Mouse (Mus musculus) ovary, postnatal 36 days (tissue): ENCODE data around the gene Ppp4c.

ENCODE experiments used
- DNase-seq: peaks from one replicate; pipeline ENCODE4 v3.0.0; 2022; ENCODE audit warnings: low spot score, mixed read lengths

Ppp4c gene

GRCm38 (mm10) chr7:126802134-126802889 is 10.0 kb upstream of the Ppp4c start:
- DNase-seq, result no peak

GRCm38 (mm10) chr7:126801057-126801422 is 8.7 kb upstream of the Ppp4c start:
- no peak for DNase-seq

- DNase-seq, result no peak
Observed at GRCm38 (mm10) chr7:126800269-126801056, 8.2 kb upstream of the Ppp4c start.

- DNase-seq, result no peak
Observed at GRCm38 (mm10) chr7:126799468-126800268, 7.4 kb upstream of the Ppp4c start.

GRCm38 (mm10) chr7:126799050-126799467 is 6.8 kb upstream of the Ppp4c start:
- peak; percentile 97 for DNase-seq

- peak; percentile 52 for DNase-seq
Observed at GRCm38 (mm10) chr7:126798127-126799049, 6.1 kb upstream of the Ppp4c start.

- peak; percentile 69 for DNase-seq
Observed at GRCm38 (mm10) chr7:126797411-126798126, 5.3 kb upstream of the Ppp4c start, which contains the start of gene Fam57b. Fam57b (plus strand) TSS chr7:126797668.

GRCm38 (mm10) chr7:126796350-126796932 is 4.1 kb upstream of the Ppp4c start:
- DNase-seq, result no peak

GRCm38 (mm10) chr7:126795387-126796317 is 3.4 kb upstream of the Ppp4c start:
- DNase-seq, result no peak

- DNase-seq, result no peak
Observed at GRCm38 (mm10) chr7:126794271-126794605, 1.9 kb upstream of the Ppp4c start.

GRCm38 (mm10) chr7:126793456-126794270 is 1.4 kb upstream of the Ppp4c start:
- no peak for DNase-seq

GRCm38 (mm10) chr7:126792721-126793443 is 586 bp upstream of the Ppp4c start:
- DNase-seq, result no peak

GRCm38 (mm10) chr7:126789141-126789540 is 3.2 kb downstream of the Ppp4c start:
- no peak for DNase-seq

- no peak for DNase-seq
Observed at GRCm38 (mm10) chr7:126786142-126786541, 6.2 kb downstream of the Ppp4c start.

- DNase-seq, result no peak
Observed at GRCm38 (mm10) chr7:126785056-126785455, 7.2 kb downstream of the Ppp4c start.

- DNase-seq, result no peak
Observed at GRCm38 (mm10) chr7:126784469-126784868, 7.8 kb downstream of the Ppp4c start.

GRCm38 (mm10) chr7:126782693-126783092 is 9.6 kb downstream of the Ppp4c start:
- no peak for DNase-seq
